Mouse (Mus musculus): Measurements from ENCODE around the gene Ap2a2. TPM values are rescaled to one million over a fixed set of nuclear protein-coding genes. Genes with fewer than 3 reads are reported as not detected.

The Ap2a2 gene
- polyA plus RNA-seq, 1 experiment from 2014 or later: 30.8 TPM

DNA sequence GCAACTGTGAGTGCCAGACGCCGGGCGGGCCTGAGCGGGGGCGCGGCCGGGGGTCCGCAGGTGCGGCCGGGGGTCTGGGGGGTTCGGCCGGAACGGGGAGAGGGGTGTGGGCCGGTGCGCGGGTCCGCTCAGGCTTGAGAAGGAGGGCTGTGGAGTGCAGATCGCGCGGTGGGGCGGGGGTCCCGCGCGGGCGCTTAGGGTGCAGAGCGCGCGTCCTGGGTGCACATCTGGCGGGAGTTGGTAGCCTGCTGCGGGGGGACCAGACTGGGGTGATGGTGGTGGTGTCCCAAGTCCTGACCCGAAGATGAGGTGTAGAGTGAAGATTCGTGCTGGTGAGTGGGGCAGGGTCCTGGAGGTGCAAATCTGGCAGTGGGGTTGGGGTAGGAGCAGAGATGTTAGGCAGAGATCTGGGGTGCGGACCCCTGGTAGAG lies 463 bp downstream of the Ap2a2 start:
- no peak for DNase-seq (ENCODE audit: low spot score)
- 1% methylated on average over 28 of the region's 33 CpGs for WGBS

DNA sequence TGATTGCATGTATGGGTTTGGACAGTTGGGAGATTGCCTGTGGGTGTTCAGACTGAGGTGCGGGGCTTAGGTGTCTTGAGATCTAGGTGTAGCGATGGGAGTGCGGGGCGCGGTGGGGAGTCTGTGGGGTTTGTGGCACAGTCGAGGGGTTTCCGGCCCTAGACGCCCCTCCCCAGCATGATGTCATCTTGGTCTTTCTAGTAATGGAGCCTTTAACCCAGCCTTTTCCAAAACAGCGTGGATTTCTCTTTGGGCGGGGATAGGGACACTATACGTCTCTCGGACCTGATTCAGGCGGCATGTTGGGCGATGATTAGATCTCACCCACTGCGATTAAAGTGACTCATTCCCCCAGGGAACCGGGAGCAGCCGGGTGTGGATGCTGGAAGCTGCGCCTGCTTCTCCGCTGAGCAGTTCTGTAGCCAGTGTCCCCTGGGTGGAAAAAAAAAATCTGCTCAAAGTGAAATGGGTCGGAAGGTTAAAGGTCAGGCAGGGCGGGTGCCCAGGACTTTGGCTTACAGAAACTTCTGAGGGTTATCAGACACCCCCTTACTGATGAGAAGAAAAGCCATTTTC lies 967 bp downstream of the Ap2a2 start:
- Histone ChIP-seq H3K9ac (ENCODE audit: low read length) (peak overlapping the region; percentile 94), H3K4me2 (replicated peaks; ENCODE audit: low read depth) (peak overlapping the region; percentile 82), H3K27ac (replicated peaks) (peak overlapping the region; percentile 88), H3K27me3 (ENCODE audit: control insufficient read depth, insufficient read depth, low read length) (no peaks in the 10 kb centered on the region), H3K36me3 (ENCODE audit: control insufficient read depth, insufficient read depth, low read length) (no peaks in the 10 kb centered on the region), H3K4me1 (replicated peaks; ENCODE audit: control insufficient read depth, insufficient read depth) (no peaks in the 10 kb centered on the region; the same call in 1 of the 2 replicates), H3K9me3 (ENCODE audit: control insufficient read depth, low read length) (no peaks in the 10 kb centered on the region), H3K4me3 (ENCODE audit: low read depth, low read length) (peak overlapping the region; percentile 99)
- DNase-seq (ENCODE audit: low spot score) (peak; percentile 71), ATAC-seq (ENCODE audit: low FRiP score, low TSS enrichment) (peak; percentile 50)
- TF ChIP-seq CTCF (IDR thresholded peaks at IDR 0.05; ENCODE audit: low read depth) (no peak), EP300 (optimal IDR thresholded peaks at IDR 0.05) (no peak)
- under 1% methylated on average over 21 of the region's 21 CpGs for WGBS

More for the DNA sequence above, 463 bp downstream of the Ap2a2 start:
- H3K27ac ChIP-seq (replicated peaks): peak overlapping the region; percentile 88
- ATAC-seq (ENCODE audit: low FRiP score, low TSS enrichment): peak; percentile 22
- H3K36me3 ChIP-seq (ENCODE audit: control insufficient read depth, insufficient read depth, low read length): no peaks in the 10 kb centered on the region
- H3K9ac ChIP-seq (ENCODE audit: low read length): peak overlapping the region; percentile 94
- H3K4me1 ChIP-seq (replicated peaks; ENCODE audit: control insufficient read depth, insufficient read depth): no peaks in the 10 kb centered on the region; the same call in 1 of the 2 replicates
- H3K4me3 ChIP-seq (ENCODE audit: low read depth, low read length): peak overlapping the region; percentile 99
- TF ChIP-seq EP300 (optimal IDR thresholded peaks at IDR 0.05) (no peak), CTCF (IDR thresholded peaks at IDR 0.05; ENCODE audit: low read depth) (no peak)
- peak overlapping the region; percentile 82 for H3K4me2 ChIP-seq (replicated peaks; ENCODE audit: low read depth)
- no peaks in the 10 kb centered on the region for H3K9me3 ChIP-seq (ENCODE audit: control insufficient read depth, low read length)
- H3K27me3 ChIP-seq (ENCODE audit: control insufficient read depth, insufficient read depth, low read length): no peaks in the 10 kb centered on the region

DNA sequence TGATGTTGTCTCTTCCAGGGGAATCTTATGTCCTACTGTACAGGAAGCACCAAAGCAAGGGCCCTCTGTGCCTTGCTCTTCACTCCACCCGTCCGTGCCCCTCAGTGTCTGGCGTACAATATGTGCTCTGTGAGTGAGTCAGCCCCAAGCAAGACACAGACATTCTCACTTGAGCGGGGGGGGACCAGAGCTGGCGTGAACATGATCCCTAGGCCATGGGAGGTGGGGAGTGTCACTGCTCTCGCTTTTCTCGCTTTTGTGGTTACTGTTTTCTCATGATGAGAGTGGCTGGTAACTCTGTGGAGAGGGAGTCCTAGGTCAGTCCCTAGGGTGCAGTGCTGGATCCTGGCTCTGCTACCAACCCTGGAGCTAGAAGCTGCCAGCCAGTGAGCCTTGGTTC lies 2.6 kb downstream of the Ap2a2 start:
- TF ChIP-seq EP300 (optimal IDR thresholded peaks at IDR 0.05) (no peak), CTCF (IDR thresholded peaks at IDR 0.05; ENCODE audit: low read depth) (no peak)
- no peaks in the 10 kb centered on the region for H3K27me3 ChIP-seq (ENCODE audit: control insufficient read depth, insufficient read depth, low read length)
- H3K4me1 ChIP-seq (replicated peaks; ENCODE audit: control insufficient read depth, insufficient read depth): no peaks in the 10 kb centered on the region; the same call in 1 of the 2 replicates
- peak overlapping the region; percentile 63; the same call in 1 of the 2 replicates for H3K27ac ChIP-seq (replicated peaks)
- DNase-seq (ENCODE audit: low spot score) (peak; percentile 32), ATAC-seq (ENCODE audit: low FRiP score, low TSS enrichment) (no peak)
- H3K9ac ChIP-seq (ENCODE audit: low read length): no peak overlapping the region
- H3K36me3 ChIP-seq (ENCODE audit: control insufficient read depth, insufficient read depth, low read length): no peaks in the 10 kb centered on the region
- H3K4me2 ChIP-seq (replicated peaks; ENCODE audit: low read depth): peak overlapping the region; percentile 25; the same call in 1 of the 2 replicates
- 55% methylated on average over 7 of the region's 7 CpGs for WGBS
- H3K9me3 ChIP-seq (ENCODE audit: control insufficient read depth, low read length): no peaks in the 10 kb centered on the region
- H3K4me3 ChIP-seq (ENCODE audit: low read depth, low read length): no peak overlapping the region

DNA sequence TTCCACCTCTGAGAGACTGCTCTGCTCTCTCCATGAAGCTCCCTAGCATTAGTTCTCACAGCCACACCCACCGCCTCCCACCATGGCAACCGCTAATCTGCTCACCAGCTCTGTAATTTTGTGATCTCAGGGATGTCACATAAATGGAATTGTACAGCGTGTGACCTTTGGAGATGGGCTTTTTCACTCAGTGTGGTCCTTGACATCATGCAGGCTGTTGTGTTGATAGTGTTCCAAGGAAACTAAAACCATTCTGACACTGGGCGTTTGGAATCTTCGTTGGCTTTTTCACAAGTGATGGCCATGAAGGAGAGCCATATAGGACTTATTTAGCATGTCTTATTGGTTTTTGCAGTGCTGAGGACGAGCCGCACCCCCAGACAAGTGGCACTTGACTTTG lies 4.6 kb downstream of the Ap2a2 start:
- Histone ChIP-seq H3K4me2 (replicated peaks; ENCODE audit: low read depth) (no peak overlapping the region), H3K9ac (ENCODE audit: low read length) (no peak overlapping the region), H3K27me3 (ENCODE audit: control insufficient read depth, insufficient read depth, low read length) (no peaks in the 10 kb centered on the region), H3K36me3 (ENCODE audit: control insufficient read depth, insufficient read depth, low read length) (no peaks in the 10 kb centered on the region), H3K9me3 (ENCODE audit: control insufficient read depth, low read length) (no peaks in the 10 kb centered on the region), H3K4me1 (replicated peaks; ENCODE audit: control insufficient read depth, insufficient read depth) (peaks cover 6% of the 10 kb centered on the region), H3K4me3 (ENCODE audit: low read depth, low read length) (no peak overlapping the region), H3K27ac (replicated peaks) (no peak overlapping the region)
- TF ChIP-seq CTCF (IDR thresholded peaks at IDR 0.05; ENCODE audit: low read depth) (no peak), EP300 (optimal IDR thresholded peaks at IDR 0.05) (no peak)
- WGBS: 70% methylated on average over 7 of the region's 7 CpGs
- ATAC-seq (ENCODE audit: low FRiP score, low TSS enrichment) (no peak), DNase-seq (ENCODE audit: low spot score) (no peak)

DNA sequence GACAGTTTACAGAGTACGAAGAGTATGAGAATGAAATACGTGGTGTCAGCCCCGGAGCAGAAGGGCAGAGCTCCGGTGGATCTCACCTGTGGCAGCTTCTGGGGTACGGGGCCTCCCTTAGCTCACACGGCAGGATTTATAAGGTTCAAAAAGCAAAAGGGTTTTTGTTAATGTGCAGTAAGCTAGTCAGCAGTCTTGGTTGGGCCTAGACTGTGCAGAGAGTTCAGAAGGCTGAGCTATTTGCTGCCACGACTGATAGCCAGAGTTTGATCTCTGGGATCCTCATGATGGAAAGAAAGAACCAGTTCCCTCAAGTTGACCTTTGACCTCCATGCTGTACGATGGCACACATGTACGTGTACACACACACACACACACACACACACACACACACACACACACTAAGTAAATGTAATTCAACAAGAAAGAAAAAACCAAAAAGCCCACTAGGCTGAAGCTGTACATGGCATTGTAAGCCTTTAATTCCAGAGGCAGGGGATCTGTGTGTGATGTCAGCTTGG lies 7.4 kb downstream of the Ap2a2 start:
- no peak overlapping the region for H3K27ac ChIP-seq (replicated peaks)
- no peak overlapping the region for H3K9ac ChIP-seq (ENCODE audit: low read length)
- H3K4me1 ChIP-seq (replicated peaks; ENCODE audit: control insufficient read depth, insufficient read depth): peaks cover 6% of the 10 kb centered on the region
- H3K4me3 ChIP-seq (ENCODE audit: low read depth, low read length): no peak overlapping the region
- DNase-seq (ENCODE audit: low spot score) (no peak), ATAC-seq (ENCODE audit: low FRiP score, low TSS enrichment) (no peak)
- H3K9me3 ChIP-seq (ENCODE audit: control insufficient read depth, low read length): no peaks in the 10 kb centered on the region
- H3K36me3 ChIP-seq (ENCODE audit: control insufficient read depth, insufficient read depth, low read length): no peaks in the 10 kb centered on the region
- no peak overlapping the region for H3K4me2 ChIP-seq (replicated peaks; ENCODE audit: low read depth)
- WGBS: 60% methylated on average over 9 of the region's 9 CpGs
- H3K27me3 ChIP-seq (ENCODE audit: control insufficient read depth, insufficient read depth, low read length): no peaks in the 10 kb centered on the region
- TF ChIP-seq EP300 (optimal IDR thresholded peaks at IDR 0.05) (no peak), CTCF (IDR thresholded peaks at IDR 0.05; ENCODE audit: low read depth) (no peak)

DNA sequence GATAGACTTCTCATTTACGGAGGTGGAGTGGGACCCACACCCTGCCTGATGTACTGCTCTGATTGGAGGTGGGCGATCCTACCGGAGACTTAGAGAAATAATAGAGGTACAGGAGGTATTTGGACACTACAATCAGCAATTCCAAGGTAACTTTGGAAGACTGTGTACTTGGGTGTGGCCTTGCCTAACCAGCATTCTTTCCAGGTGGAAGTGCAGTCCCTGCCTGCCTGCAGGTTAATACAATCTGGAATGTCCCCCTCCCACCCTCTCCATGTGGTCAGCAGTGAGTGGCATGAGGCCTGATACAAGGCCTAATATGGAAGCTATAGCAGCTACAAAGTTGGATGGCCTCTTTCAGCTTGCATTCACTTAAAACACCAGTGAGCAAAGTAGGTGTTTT lies 7.9 kb downstream of the Ap2a2 start:
- no peak overlapping the region for H3K4me3 ChIP-seq (ENCODE audit: low read depth, low read length)
- WGBS: 66% methylated on average over 3 of the region's 3 CpGs
- no peaks in the 10 kb centered on the region for H3K27me3 ChIP-seq (ENCODE audit: control insufficient read depth, insufficient read depth, low read length)
- H3K36me3 ChIP-seq (ENCODE audit: control insufficient read depth, insufficient read depth, low read length): no peaks in the 10 kb centered on the region
- H3K27ac ChIP-seq (replicated peaks): no peak overlapping the region
- DNase-seq (ENCODE audit: low spot score) (no peak), ATAC-seq (ENCODE audit: low FRiP score, low TSS enrichment) (peak; percentile 42; the same call in 1 of the 2 replicates)
- H3K9me3 ChIP-seq (ENCODE audit: control insufficient read depth, low read length): no peaks in the 10 kb centered on the region
- no peak overlapping the region for H3K4me2 ChIP-seq (replicated peaks; ENCODE audit: low read depth)
- peaks cover 6% of the 10 kb centered on the region; the same call in 1 of the 2 replicates for H3K4me1 ChIP-seq (replicated peaks; ENCODE audit: control insufficient read depth, insufficient read depth)
- no peak overlapping the region for H3K9ac ChIP-seq (ENCODE audit: low read length)
- no peak for TF ChIP-seq CTCF (IDR thresholded peaks at IDR 0.05; ENCODE audit: low read depth)
- no peak for TF ChIP-seq EP300 (optimal IDR thresholded peaks at IDR 0.05)
